Mouse (Mus musculus) layer of hippocampus, postnatal 25 days (tissue): ENCODE results near the gene Dock9. TPM values are rescaled to one million over a fixed set of nuclear protein-coding genes. Genes with fewer than 3 reads are reported as not detected.

ENCODE experiments used
- DNase-seq, 2 experiments: peaks; one replicate each; pipeline ENCODE4 v3.0.0; 2022; ENCODE audit warnings: mixed read lengths in 2 of 2, low spot score in 1 of 2; ENCODE audit errors: extremely low spot score in 1 of 2
- total RNA-seq, 2 experiments: library from RNA; stranded (reverse); gene quantifications; 2 replicates each; pipeline ENCODE4 v1.2.3; 2021

The Dock9 gene
- total RNA-seq, 2 experiments from 2014 or later = 195 to 220 TPM

DNA sequence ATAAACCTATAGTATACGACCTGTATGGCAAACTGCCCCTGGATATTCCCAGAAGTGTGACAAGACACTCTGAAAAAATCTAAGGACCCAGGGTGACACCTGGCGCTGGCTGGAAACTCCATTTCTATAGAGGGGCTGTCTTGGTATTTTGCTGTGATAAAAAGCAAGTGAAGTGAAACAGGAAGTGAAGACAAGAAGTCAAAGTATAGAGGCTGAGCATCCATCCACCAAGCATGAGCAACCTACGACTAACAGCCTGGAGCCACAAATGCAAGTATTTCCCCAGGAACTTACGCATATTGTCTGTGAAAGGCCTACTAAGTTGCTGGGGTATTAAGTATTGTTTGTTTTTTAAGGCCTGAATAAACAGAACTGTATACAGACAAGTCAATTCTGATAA, 197.1 kb downstream of the Dock9 start:
- no peak for DNase-seq

DNA sequence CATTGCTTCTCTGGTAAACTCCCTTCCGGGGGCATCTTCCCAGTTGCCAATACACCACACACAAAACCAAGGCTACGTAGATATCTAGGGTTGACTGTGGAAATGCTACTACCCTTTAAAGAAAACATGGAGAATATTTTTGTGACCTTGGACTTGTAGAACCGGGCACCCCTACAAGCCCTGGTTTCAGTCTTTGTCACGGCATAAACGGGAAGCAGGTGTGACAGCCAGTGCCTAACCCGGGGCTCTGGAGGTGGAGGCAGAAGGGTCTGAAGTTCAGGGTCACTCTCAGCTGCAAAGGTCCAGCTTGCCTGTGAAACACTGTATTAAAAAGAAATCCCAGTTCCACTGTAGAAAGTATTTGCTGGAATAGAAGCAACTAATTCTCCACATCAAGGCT, 200.6 kb downstream of the Dock9 start:
- DNase-seq = no peak

DNA sequence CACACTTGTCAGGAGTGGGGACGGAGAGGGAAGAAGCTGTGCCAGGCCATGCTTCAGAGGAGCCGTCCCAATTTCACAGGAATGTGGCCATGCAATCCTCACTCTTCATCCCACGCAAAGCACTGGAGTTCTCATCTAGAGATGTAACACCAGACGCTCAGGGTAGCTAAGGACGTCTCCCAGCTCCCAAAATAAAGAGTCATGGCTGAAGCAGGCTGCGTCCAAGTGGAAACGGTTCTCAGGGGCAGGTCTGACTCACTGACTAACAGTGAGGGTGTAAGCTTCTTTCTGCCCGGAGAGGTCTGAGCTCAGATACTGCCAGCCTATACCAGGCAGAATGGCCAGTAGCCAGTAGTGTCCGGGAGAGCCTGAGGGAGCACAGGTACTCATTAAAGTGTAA, 201.0 kb downstream of the Dock9 start:
- no peak for DNase-seq

DNA sequence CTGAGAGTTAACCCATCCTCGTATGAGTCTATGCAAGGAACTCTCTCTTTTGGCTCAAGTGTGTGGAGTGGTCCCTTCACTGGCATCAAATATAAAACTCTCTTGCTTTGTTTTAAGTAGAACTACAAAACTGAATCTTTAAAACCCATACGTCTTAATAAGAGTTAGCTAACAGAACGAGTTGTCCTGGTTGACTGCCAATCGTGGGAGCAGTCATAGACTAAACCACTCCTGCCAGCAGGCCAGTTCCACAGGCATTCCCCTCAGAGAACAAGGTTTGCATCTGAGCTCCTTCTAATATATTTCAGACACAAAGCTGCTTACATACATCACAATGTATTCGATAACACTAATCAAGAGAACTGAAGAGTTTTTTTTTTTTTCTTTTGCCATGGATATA, 203.0 kb downstream of the Dock9 start:
- DNase-seq = no peak

DNA sequence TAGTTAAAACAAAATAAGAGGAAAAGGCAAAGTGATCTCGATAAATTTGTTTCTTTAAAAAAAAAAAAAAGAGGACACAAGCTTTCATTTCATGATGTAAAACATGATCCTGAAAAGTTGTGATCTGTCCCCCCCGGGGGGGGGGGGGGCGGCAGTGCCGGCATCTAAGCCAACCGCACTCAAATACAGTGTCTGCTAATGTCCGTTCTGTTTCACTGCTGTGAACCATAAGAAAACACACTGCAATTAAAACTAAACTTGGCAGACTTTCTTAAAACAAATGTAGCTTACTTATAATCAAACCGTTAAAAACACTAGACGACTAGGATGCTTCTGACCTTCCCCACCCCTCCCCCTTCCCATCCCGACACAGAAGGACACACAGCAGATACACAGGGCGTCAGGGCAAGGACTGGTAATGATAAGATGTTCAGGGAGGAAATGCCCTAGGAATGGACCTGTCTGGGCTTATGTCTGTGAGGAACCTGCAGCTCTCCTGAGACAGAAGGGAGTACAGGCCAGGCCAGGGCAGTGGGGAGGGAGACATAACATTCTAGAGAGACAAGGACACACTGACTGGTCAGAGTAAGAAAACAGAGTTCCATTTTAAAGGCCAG, 204.2 kb downstream of the Dock9 start:
- no peak for DNase-seq

DNA sequence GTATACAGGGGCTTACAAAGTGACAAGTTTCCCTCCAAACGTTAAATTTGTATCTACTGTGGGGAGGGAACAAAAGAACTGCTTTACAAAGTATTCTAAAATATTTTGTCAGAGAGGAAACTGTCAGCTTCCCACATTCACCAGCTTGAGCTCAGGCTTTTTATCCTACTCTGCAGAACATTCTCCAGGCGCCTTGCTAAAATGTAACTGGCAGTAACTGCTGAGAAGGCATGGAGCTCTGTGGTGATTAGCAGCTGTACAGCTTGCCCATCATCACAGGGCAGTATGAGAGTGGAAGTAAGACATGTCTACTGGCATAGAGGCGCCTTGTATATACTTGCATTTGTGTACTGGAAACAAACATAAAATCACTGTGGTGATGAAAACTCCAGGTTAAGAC, 204.7 kb downstream of the Dock9 start:
- DNase-seq = no peak

DNA sequence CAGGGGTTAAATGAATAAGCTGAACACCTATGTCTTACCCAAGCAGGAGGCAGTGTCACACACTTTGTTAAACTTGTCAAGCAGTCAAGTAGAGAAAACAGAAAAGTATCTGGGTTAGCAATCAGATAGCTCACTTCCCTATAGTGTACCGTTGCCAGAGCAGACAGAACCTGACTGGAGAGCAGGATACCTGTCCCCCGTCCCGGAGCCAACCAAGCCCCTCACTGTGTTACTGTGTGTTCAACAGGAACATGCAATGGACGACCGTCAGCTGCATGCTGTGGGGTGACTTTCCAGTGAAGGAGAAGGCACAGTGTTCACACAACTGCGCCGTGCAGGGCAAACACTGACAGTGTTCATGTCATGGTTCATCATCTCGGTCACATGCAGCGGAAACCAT, 205.3 kb downstream of the Dock9 start:
- DNase-seq = no peak

DNA sequence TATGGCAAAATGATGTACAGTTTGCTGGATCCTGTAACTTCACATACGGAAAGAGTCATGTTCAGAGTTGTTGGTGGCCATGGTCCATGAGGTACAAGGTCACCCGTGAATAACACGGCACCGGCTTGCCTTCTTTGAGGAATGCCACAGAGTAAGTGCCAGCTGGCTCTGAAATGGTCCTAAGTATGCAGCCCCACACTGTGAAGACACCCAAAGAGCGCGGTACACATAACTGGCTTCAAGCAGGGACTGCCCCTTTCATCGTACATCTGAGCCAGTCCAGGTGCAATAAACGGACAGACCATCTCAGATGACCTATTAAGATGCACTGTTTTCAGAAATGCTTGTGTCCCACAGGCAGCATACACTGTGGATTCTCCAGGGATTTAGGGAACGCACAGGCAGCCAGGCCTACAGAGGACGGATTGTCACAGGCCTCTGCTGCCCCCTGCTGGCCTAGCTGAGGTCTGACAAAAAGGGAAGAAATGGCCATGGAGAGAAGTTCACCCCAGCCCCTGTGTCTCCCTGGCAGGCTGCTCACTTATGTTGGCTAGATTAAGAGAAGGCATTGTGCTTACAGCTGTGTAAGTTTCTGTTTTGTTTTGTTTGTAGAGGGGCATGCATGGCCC, 208.4 kb downstream of the Dock9 start:
- peak; percentile 65 to 83 for DNase-seq

DNA sequence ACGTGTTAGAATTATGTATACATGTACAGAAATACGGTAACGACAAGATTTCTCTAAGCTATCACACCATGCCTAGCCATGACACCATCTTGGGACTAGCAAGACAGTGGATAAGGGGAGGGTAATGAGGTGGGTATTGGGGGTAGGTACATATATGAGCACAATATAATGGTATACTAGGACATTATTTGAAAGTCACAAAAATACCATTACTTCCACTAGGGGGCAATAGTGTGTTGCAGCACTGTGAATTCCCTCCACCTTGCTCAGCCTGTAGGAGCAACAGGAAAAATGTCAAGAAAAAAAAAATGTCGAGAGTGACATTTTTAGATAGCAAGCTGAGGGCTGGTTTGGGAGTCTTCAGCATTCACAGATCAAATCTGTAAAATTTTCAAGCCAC, 209.2 kb downstream of the Dock9 start:
- DNase-seq = no peak

DNA sequence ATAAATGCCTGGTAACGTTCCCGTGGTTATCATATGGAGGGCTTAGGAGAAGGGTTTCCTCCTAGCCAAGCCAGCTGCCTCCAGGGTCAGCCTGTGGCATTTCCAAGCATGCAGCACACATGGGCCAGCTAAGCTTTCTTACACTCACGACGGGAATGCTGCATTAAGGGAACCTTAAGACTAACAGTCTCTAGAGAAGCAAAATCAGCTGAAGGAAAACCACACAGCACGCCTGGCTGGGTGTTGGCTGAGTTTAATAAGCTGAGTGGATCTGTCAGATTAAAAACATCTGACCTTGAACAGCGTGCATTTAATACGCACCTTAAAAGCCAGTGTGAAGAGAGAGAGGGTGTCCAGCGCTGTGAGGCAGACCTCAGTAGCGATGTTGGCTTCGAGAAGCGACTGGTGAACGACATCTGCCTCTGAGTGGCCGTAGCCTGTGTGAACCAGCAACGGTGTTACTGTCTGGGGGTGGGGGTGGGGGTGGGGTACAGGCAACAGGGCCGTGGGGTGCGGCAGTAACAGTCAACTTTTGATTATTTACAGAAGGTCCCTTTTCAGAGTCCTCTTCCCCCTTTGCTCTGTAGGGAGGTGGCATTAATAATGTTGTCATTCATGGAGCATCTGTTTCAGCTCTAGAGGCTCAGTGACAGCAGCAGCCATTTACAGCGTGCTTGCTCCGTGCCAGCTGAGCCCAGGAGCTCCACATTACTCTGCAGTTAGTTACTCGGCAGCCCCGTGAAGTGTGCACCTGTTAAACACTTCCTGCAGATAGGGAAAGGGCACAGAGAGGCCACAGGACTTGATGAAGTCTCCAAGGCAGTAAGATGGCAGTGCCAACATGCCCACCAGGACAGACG, 211.5 kb downstream of the Dock9 start:
- DNase-seq = no peak

DNA sequence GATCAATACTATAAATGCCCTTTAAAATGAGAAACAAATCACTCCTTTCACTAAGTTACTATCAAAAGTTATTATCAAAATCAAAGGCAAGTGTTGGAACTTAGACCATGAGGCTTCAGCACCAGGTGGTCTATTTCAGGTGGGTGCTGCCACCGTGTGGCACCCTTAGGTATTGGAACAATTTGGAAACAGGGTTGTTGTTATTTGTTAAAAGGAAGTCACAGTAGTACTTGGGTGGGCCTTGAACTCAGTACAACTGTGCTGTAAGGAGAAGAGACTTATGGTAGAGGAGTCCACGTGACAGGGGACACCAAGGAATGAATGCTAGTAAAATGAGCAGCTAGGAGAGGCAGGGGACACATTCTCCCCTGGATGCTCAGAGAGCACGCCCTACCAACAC, 218.6 kb downstream of the Dock9 start:
- peak in 1 of 2 experiments; percentile 77 for DNase-seq

DNA sequence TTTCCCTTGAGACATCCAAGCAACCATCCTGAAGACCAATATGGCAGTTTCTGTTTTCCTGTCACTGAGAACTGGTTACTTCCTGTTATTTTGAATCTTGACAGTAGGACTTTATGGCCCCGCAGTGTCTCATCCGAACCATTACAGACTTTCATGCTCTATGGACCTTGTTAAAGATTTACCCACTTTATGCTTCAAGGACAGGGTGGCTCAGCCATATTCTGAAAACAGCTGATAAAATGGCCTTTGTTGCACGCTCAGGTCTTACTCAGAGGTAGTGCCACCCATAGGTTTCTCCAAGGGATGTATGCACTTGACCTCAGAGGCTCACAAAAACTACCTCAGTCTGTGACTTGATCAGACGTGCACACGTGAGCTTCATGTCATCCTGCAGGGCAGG, 224.2 kb downstream of the Dock9 start:
- no peak for DNase-seq

DNA sequence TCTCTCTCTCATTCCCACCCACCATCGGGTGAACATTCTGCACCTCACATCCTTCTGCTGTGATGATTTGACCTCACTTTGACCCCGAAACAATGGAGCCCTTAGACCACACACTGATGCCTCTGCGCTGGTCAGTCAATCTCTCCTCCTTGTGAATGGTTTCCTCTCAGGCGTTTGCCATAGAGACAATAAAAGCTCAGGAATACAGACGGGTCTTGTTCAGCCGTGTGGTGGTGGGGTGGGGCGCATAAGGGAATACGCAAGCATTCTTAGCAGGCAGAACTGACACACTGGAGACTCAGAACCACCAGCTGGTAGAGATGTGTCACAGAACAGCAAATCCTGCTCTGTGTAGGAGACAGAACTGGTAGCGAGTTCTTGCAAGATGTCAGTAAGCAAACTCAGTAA, 230.8 kb downstream of the Dock9 start:
- no peak for DNase-seq

DNA sequence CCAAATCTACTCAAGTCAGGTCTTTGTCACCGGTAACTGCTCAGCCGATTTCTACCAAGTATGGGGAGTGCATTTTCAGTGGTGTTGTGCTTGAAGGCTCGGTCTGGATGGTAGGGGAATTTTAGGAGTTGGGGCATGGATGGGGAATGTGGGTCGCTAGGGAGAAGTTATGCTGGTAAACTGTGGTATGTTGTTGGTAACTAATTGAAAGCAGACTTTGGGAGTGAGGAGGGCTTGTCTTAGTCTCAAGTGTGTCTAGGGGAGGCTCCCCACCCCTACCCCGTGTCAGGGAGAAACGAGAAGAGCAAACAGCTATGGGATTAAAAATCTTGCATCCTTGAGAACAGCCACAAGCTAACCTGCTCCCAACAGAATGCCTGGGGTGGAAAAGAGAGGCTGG, 231.7 kb downstream of the Dock9 start:
- DNase-seq = no peak

DNA sequence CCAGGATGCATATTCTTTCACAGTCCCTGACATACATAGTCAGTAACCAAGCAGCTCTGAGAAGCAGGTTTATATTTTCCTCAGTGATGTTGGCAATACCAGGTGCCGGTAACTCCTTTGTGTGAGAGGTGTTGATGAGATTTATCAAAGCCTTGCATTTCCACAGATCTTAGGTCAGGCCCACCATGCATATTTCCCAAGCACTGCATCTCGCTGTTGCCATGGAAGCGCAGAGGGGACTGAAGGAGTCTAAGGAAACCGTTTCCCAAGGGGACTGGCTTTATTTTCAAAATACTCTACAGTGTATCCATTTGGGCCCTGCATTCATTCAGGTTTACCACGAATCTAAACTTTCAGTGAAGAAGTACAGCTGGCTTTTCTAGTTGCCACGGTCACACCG, 233.0 kb downstream of the Dock9 start:
- no peak for DNase-seq

DNA sequence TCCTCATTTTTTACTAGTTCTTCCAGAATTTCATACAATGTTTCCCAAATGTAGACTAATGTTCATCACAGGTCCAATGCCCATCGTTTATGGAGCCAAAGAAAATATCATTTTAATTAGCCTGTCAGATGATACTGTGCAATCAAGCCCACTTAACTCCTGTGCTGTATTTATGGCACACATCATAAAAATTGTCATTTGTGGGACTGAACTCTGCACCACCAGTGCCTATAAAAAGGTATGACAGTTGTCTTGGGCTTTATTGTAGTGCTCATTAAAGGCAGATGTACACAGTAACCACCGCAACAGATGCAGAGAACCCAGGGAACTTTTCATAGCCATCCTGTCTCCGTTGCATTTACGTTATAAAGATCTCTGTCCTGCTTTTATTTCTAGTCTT, 233.7 kb downstream of the Dock9 start:
- DNase-seq = no peak

DNA sequence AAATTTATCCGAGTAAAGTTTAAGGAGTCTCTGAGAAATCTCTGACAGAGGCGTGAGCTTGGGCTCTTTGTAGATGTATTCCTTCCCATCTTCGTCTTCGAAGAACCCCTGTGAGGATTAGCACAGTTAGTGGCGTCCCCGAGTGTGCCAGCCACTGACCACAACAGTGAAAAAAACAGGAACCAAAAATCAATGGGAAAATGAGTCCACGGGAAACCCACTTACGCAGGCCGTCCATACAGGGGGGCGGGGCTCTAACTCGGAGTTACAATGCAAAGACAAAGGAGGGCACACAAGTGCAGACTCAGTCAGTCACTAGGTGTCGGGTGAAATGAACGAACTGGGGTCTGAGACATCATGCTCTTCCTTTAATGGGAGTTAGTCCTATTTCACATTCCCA, 238.6 kb downstream of the Dock9 start:
- DNase-seq = no peak

DNA sequence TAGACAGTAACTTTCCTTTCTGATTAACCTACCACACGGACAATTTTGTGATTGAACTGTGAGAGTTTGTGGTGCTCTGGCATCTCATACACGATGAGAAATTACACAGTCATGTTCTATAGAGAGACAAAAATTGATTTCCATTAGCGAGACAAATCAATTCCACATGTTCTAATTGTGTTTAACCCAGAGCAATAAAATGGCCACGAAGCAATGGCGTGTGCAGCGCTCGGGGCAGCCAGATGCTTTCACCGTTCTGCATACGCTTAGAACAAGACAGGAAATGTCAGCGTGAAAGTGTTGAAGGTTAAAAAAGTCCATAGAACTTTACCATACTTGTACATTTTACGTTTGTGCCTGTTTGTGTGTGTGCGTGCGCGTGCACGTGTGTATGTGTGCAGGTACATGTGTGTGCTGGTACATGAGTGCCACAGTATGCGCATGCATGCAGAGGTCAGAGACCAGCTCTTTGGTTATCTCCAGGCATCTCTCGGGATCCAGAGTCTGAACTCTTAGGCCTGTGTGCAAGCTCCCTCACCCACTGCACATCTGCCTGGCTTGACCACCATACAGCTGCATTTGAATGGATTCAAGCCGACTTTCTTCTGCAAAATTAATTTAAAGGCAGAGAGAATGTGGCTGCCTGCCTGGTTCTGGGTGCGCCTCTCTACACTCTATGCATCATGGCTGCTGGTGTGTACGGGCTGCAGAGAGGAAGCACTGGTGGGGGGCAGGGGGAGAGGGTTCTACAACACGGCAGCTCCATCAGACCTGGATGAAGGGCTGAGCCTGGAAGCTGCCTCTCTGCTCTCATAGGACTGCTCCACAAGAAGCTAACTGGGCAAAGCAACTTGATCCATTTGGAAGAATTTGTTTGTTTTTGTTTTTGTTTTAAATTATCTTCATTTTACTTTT, 241.0 kb downstream of the Dock9 start:
- DNase-seq = no peak

DNA sequence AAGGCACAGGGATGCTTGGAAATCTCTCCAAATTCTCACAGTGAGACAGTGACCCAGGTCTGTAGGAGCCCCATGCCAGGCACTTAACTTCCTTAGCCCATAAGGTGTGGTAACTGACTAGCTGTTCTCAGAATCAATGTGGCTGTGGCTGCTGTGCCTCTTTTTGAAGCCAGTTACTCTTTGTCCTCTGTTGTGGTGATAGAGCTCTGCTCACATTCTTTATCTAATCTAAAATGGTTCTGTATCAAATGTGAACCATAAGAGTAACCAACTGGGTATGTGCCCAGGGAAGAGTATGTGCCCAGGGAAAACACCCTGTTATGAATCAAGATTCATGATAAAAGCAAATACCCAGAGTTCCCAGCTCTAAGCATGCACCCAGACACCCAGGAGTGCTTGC, 243.9 kb downstream of the Dock9 start:
- DNase-seq = no peak

DNA sequence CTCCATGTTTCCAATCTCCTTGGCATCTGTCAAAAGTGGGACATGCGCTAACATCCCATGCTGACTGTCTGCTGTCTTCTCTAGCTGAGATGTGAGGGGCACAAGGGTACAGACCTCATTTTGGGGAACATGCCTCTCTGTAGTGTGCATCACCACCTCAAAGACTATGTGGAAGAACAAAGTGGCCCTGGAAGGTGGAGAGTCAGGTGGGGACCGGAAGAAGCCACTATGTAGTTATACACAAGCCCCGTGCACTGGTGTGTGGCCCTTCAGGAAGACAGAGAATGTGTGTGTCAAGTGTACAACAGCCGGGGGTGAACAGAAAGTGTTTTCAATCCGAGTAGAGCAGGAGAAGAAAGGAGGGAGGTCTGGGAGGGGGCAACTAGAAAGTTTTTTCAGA, 245.1 kb downstream of the Dock9 start:
- no peak for DNase-seq

DNA sequence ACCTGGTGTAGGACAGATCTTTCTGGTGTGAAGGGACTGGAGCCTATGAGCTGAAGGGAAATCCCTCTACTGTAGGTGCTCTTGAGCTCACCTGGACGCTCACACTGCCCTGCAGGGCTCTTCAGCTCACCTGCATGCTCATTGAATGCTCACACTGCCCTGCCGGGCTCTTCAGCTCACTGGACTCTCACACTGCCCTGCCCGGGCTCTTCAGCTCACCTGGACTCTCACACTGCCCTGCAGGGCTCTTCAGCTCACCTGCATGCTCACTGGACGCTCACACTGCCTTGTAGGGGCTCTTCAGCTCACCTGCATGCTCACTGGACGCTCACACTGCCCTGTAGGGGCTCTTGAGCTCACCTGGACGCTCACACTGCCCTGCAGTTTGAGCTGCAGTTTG, 247.8 kb downstream of the Dock9 start:
- no peak for DNase-seq
